9 mouse cellular contexts compared by ENCODE assay signal in the genomic region with DNA sequence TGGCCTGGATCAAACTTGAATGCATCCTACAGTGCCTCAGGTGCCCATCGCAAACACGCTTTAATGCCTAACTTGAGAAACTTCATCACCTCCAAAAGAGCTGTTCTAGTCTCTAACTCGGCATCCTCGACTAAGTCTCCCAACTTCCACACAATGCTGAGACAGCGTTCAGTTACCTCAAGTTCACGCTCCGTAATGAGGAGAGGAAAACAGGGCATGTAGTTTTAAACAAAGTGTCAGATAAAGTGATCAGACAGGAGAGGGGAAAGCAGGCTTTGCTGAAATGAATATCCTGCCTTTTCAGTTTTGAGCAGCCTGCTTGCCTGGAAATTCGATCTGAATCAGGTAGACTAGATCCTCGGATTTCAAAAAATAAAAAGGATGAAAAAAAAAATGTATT. TPM values are rescaled to one million over a fixed set of nuclear protein-coding genes. Genes with fewer than 3 reads are reported as not detected.
DNase-seq lines count a peak whose midpoint lies in the region; ATAC-seq and TF ChIP-seq lines count a peak whose summit lies in the region.
"Had no signal": no experiment of that assay in that cellular context is flagged by ENCODE, and none has a peak within 500 bp of the region (broad histone marks: within the 10 kb centered on the region; RNA-seq: fewer than 3 reads in every experiment).

No protein-coding gene starts in this region.

- no peaks in the 10 kb centered on the region for H3K27me3 ChIP-seq in lung, embryonic 15.5 days
- no peaks in the 10 kb centered on the region for H3K27me3 ChIP-seq in forebrain, embryonic 10.5 days (ENCODE audit: poor library complexity, severe bottlenecking)
- no peaks in the 10 kb centered on the region for H3K27me3 ChIP-seq in limb, embryonic 12.5 days
- no peaks in the 10 kb centered on the region for H3K27me3 ChIP-seq in small intestine, adult 2 months (ENCODE audit: control insufficient read depth, insufficient read depth, low read length)

- no peak for TF ChIP-seq CTCF in small intestine, adult 2 months (IDR thresholded peaks at IDR 0.05; ENCODE audit: extremely low read depth, insufficient read length, insufficient replicate concordance, low read depth, low read length)

- TF ChIP-seq POLR2A in small intestine, adult 2 months (IDR thresholded peaks at IDR 0.05; ENCODE audit: low read depth, low read length), result no peak

- DNase-seq in lung, postnatal 36 days, result no peak
- DNase-seq in forebrain, embryonic 10.5 days (ENCODE audit: extremely low spot score, low spot score), result no peak
- DNase-seq in thymus, postnatal 14 days, result no peak
- no peak for DNase-seq in gastrocnemius, adult 18-20 months (ENCODE audit: low spot score)
- no peak for DNase-seq in ovary, postnatal 36 days (ENCODE audit: low spot score)
- DNase-seq: adrenal gland, postnatal 14 days had no signal

- peak overlapping the region; percentile 50 for H3K9ac ChIP-seq in lung, embryonic 15.5 days
- peak overlapping the region; percentile 61 for H3K9ac ChIP-seq in limb, embryonic 12.5 days (replicated peaks)

- no peak overlapping the region for H3K27ac ChIP-seq in lung, embryonic 15.5 days
- peak overlapping the region; percentile 94 for H3K27ac ChIP-seq in forebrain, embryonic 10.5 days
- no peak overlapping the region for H3K27ac ChIP-seq in limb, embryonic 12.5 days
- H3K27ac ChIP-seq in small intestine, adult 2 months (ENCODE audit: insufficient read depth, low read depth, low read length), result no peak overlapping the region

- no peaks in the 10 kb centered on the region for H3K9me3 ChIP-seq in lung, embryonic 15.5 days
- no peaks in the 10 kb centered on the region for H3K9me3 ChIP-seq in forebrain, embryonic 10.5 days
- H3K9me3 ChIP-seq in limb, embryonic 12.5 days, result no peaks in the 10 kb centered on the region

- H3K4me3 ChIP-seq in lung, embryonic 15.5 days, result peak overlapping the region; percentile 76
- peak overlapping the region; percentile 84 for H3K4me3 ChIP-seq in forebrain, embryonic 10.5 days
- peak overlapping the region; percentile 78 for H3K4me3 ChIP-seq in limb, embryonic 12.5 days (replicated peaks)
- peak overlapping the region; percentile 84; the same call in 1 of the 2 replicates for H3K4me3 ChIP-seq in small intestine, adult 2 months (ENCODE audit: low read depth, low read length)

- 10% methylated on average over 9 of the region's 9 CpGs for WGBS in lung, embryonic 15.5 days
- WGBS in forebrain, embryonic 10.5 days, result 23% methylated on average over 9 of the region's 9 CpGs
- WGBS in limb, embryonic 12.5 days, result 16% methylated on average over 9 of the region's 9 CpGs
- WGBS in small intestine, adult 2 months, result 5% methylated on average over 9 of the region's 9 CpGs

- peaks cover 10% of the 10 kb centered on the region for H3K4me1 ChIP-seq in lung, embryonic 15.5 days
- H3K4me1 ChIP-seq in forebrain, embryonic 10.5 days, result peaks cover 48% of the 10 kb centered on the region
- H3K4me1 ChIP-seq in limb, embryonic 12.5 days (replicated peaks), result peaks cover 9% of the 10 kb centered on the region
- H3K4me1 ChIP-seq in small intestine, adult 2 months (ENCODE audit: control insufficient read depth, insufficient read depth, insufficient read length, low read length), result peaks cover 8% of the 10 kb centered on the region; the same call in 1 of the 2 replicates

- H3K4me2 ChIP-seq in lung, embryonic 15.5 days, result peak overlapping the region; percentile 67
- H3K4me2 ChIP-seq in limb, embryonic 12.5 days, result peak overlapping the region; percentile 77

- peaks cover 17% of the 10 kb centered on the region for H3K36me3 ChIP-seq in lung, embryonic 15.5 days
- H3K36me3 ChIP-seq in forebrain, embryonic 10.5 days (replicated peaks), result peaks cover 40% of the 10 kb centered on the region
- peaks cover 31% of the 10 kb centered on the region for H3K36me3 ChIP-seq in limb, embryonic 12.5 days
- peaks cover 15% of the 10 kb centered on the region for H3K36me3 ChIP-seq in small intestine, adult 2 months (ENCODE audit: control insufficient read depth, insufficient read depth, low read length)

- ATAC-seq in lung, embryonic 15.5 days (ENCODE audit: borderline replicate concordance, extremely low read depth, low FRiP score, low TSS enrichment), result no peak
- ATAC-seq in limb, embryonic 12.5 days (ENCODE audit: insufficient number of reproducible peaks, insufficient read depth, low FRiP score, low TSS enrichment, low read depth), result no peak

RNA-seq across cellular contexts. Expression of a gene that starts 1.0 kb away (rescaled TPM):
- polyA plus RNA-seq in lung, embryonic 15.5 days (2015; fragmentation: Nextera tagmentation; extraction: Ambion mirVana), result 58.2 and 61.8 TPM in 2 replicates
- 208 and 215 TPM in 2 replicates for polyA plus RNA-seq in forebrain, embryonic 10.5 days (2016; fragmentation: Nextera tagmentation; extraction: Ambion mirVana)
- polyA plus RNA-seq in limb, embryonic 12.5 days (2016; fragmentation: Nextera tagmentation; extraction: Ambion mirVana), result 107 and 112 TPM in 2 replicates
- polyA plus RNA-seq in small intestine, adult 2 months (2012; rRNA removed), result 3.3 and 6.3 TPM in 2 replicates
- 1 to 10 TPM; 2.9 to 4.9 TPM for total RNA-seq in gastrocnemius, adult 18-20 months (2021)

RNA-seq across cellular contexts. Expression of a gene that starts 39.7 kb away (rescaled TPM):
- polyA plus RNA-seq in lung, embryonic 15.5 days (2015; fragmentation: Nextera tagmentation; extraction: Ambion mirVana), result 44.0 and 49.3 TPM in 2 replicates
- 98.7 and 107 TPM in 2 replicates for polyA plus RNA-seq in forebrain, embryonic 10.5 days (2016; fragmentation: Nextera tagmentation; extraction: Ambion mirVana)
- 187 and 188 TPM in 2 replicates for polyA plus RNA-seq in limb, embryonic 12.5 days (2016; fragmentation: Nextera tagmentation; extraction: Ambion mirVana)
- 24.5 and 56.7 TPM in 2 replicates for polyA plus RNA-seq in small intestine, adult 2 months (2012; rRNA removed)
- total RNA-seq in gastrocnemius, adult 18-20 months (2021), result 100 to 1,000 TPM; 215 to 272 TPM
